Mouse (Mus musculus) brain, embryonic 14.5 days (tissue): ENCODE data around the gene Ip6k1.

Experiments
- CTCF ChIP-seq: fragments of 200-500 bp; IDR thresholded peaks from 2 replicates; pipeline ENCODE4 v1.5.1; 2012; ENCODE audit warnings: inconsistent platforms, mild to moderate bottlenecking, moderate library complexity, borderline replicate concordance; ENCODE audit not compliant: insufficient read depth, insufficient read length; ENCODE audit errors: extremely low read depth
- POLR2A ChIP-seq: fragments of 200-500 bp; IDR thresholded peaks from 2 replicates; pipeline ENCODE4 v1.6.1; 2012; ENCODE audit warnings: mild to moderate bottlenecking, inconsistent platforms, borderline replicate concordance; ENCODE audit not compliant: poor library complexity, insufficient read depth, insufficient read length, severe bottlenecking; ENCODE audit errors: extremely low read depth

DNA sequence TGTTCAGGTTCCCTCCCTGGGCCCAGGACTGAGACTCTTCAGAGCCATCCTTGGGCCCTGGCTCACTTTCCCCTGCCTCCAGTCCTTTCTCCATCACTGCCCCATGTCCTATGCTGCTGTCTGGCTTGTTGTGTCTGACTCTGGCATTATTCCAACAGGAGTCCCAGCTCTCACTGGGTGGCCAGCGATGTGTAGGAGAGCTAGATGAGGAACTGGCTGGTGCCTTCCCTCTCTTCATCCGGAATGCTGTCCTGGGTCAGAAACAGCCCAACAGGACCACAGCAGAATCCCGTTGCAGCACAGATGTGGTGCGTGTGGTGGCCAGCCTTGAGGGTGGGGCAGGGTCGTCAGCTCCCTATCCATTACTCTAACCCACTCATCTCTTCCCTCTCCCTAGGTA, 32.0 kb upstream of the Ip6k1 start:
- TF ChIP-seq POLR2A (no peak), CTCF (no peak)
